Mouse (Mus musculus) embryonic facial prominence, embryonic 10.5 days (tissue): ENCODE data around the gene Ufc1. TPM values are rescaled to one million over a fixed set of nuclear protein-coding genes. Genes with fewer than 3 reads are reported as not detected.
"Not testable (repeated sequence)": the region's sequence is repeated elsewhere in the genome, so short reads cannot be mapped to it uniquely, and the experiment has no call there.

ENCODE experiments used
- DNase-seq: peaks from one replicate; pipeline ENCODE4 v3.0.0-alpha.2; 2017; ENCODE audit warnings: low spot score
- H3K27ac ChIP-seq: fragments of 300-500 bp; sonication (generic); replicated peaks from 2 replicates; pipeline ENCODE4 v1.5.1; 2016; ENCODE audit warnings: mild to moderate bottlenecking
- H3K27me3 ChIP-seq: fragments of 300-500 bp; sonication (generic); replicated peaks from 2 replicates; pipeline ENCODE4 v1.6.1; 2016; ENCODE audit warnings: low read depth, mild to moderate bottlenecking; ENCODE audit not compliant: poor library complexity, severe bottlenecking
- H3K36me3 ChIP-seq: fragments of 300-500 bp; sonication (generic); replicated peaks from 2 replicates; pipeline ENCODE4 v1.6.1; 2016; ENCODE audit warnings: mild to moderate bottlenecking, moderate library complexity
- H3K4me1 ChIP-seq: fragments of 300-500 bp; sonication (generic); 2 replicates; pipeline ENCODE4 v1.6.1; 2016
- H3K4me3 ChIP-seq: fragments of 300-500 bp; sonication (generic); 2 replicates; pipeline ENCODE4 v1.5.1; 2016; ENCODE audit warnings: mild to moderate bottlenecking, moderate library complexity
- H3K9me3 ChIP-seq: fragments of 300-500 bp; sonication (generic); 2 replicates; pipeline ENCODE4 v1.6.1; 2016; ENCODE audit warnings: mild to moderate bottlenecking
- WGBS: fragments of 180-500 bp; shearing (Covaris S2); methylation state at CpG from one replicate; pipeline ENCODE4 v1.1.7; 2016; 5-methylcytosine and 5-hydroxymethylcytosine counted together
- polyA plus RNA-seq: library from polyadenylated mRNA; unstranded; fragments of >200 nt; fragmentation: Nextera tagmentation; extraction: Ambion mirVana; gene quantifications from 2 replicates; pipeline ENCODE4 v1.2.1, GENCODE M21; 2016

Gene Ufc1
- polyA plus RNA-seq = 100 and 105 TPM in 2 replicates

- Histone ChIP-seq H3K27me3 (peaks cover 33% of the 10 kb centered on the region), H3K4me3 (peak within 1 kb of the TSS; percentile 71), H3K9me3 (no peaks in the 10 kb centered on the region), H3K27ac (peak within 1 kb of the TSS; percentile 98), H3K36me3 (peaks cover 19% of the 10 kb centered on the region), H3K4me1 (peaks cover 11% of the 10 kb centered on the region)
- WGBS = under 1% methylated on average over 42 of the region's 42 CpGs
- peak; percentile 83 for DNase-seq
These were observed at the start of gene Ufc1 for GRCm38 (mm10) chr1:171294298-171295062. Gene Ufc1 (minus strand): TSS chr1:171295024.

GRCm38 (mm10) chr1:171343922-171344677 is 49.3 kb upstream of the Ufc1 start:
- peaks cover 65% of the 10 kb centered on the region for H3K36me3 ChIP-seq
- peaks cover 5% of the 10 kb centered on the region; the same call in 1 of the 2 replicates for H3K9me3 ChIP-seq
- H3K27ac ChIP-seq = no peak overlapping the region
- peaks cover 29% of the 10 kb centered on the region for H3K4me1 ChIP-seq
- DNase-seq = peak; percentile 31
- peak overlapping the region; percentile 99; the same call in 1 of the 2 replicates for H3K4me3 ChIP-seq
- WGBS = 89% methylated on average over 9 of the region's 9 CpGs
- no peaks in the 10 kb centered on the region for H3K27me3 ChIP-seq

GRCm38 (mm10) chr1:171342262-171343207 is 47.7 kb upstream of the Ufc1 start:
- Histone ChIP-seq H3K4me1 (peaks cover 25% of the 10 kb centered on the region), H3K4me3 (no peak overlapping the region), H3K27ac (no peak overlapping the region), H3K36me3 (peaks cover 70% of the 10 kb centered on the region), H3K9me3 (peaks cover 5% of the 10 kb centered on the region; the same call in 1 of the 2 replicates), H3K27me3 (no peaks in the 10 kb centered on the region)
- WGBS = 94% methylated on average over 16 of the region's 16 CpGs
- DNase-seq = no peak

- Histone ChIP-seq H3K27ac (peak overlapping the region; percentile 100), H3K36me3 (peaks cover 22% of the 10 kb centered on the region; the same call in 1 of the 2 replicates), H3K4me1 (peaks cover 34% of the 10 kb centered on the region), H3K4me3 (peak overlapping the region; percentile 84), H3K27me3 (no peaks in the 10 kb centered on the region), H3K9me3 (no peaks in the 10 kb centered on the region)
- no peak for DNase-seq
- WGBS = 1% methylated on average over 4 of the region's 4 CpGs
These were observed 35.4 kb upstream of the Ufc1 start for GRCm38 (mm10) chr1:171330216-171330560.

- DNase-seq = peak; percentile 96
- Histone ChIP-seq H3K9me3 (no peaks in the 10 kb centered on the region), H3K27me3 (no peaks in the 10 kb centered on the region), H3K4me3 (peak overlapping the region; percentile 84), H3K27ac (peak overlapping the region; percentile 100), H3K36me3 (peaks cover 26% of the 10 kb centered on the region; the same call in 1 of the 2 replicates), H3K4me1 (peaks cover 34% of the 10 kb centered on the region)
- WGBS = 1% methylated on average over 61 of the region's 61 CpGs
These were observed 34.8 kb upstream of the Ufc1 start for GRCm38 (mm10) chr1:171329433-171330215.

GRCm38 (mm10) chr1:171328839-171329432 is 34.1 kb upstream of the Ufc1 start, which contains the start of gene Dedd:
Gene Dedd (plus strand): TSS chr1:171329145.
- under 1% methylated on average over 48 of the region's 48 CpGs for WGBS
- Histone ChIP-seq H3K4me3 (peak within 1 kb of the TSS; percentile 84), H3K36me3 (peaks cover 20% of the 10 kb centered on the region; the same call in 1 of the 2 replicates), H3K27me3 (no peaks in the 10 kb centered on the region), H3K27ac (peak within 1 kb of the TSS; percentile 100), H3K4me1 (peaks cover 34% of the 10 kb centered on the region), H3K9me3 (no peaks in the 10 kb centered on the region)
- peak; percentile 93 for DNase-seq

- 45% methylated on average over 9 of the region's 9 CpGs for WGBS
- no peak for DNase-seq
- Histone ChIP-seq H3K27me3 (no peaks in the 10 kb centered on the region), H3K4me1 (peaks cover 34% of the 10 kb centered on the region), H3K4me3 (peak overlapping the region; percentile 84), H3K9me3 (no peaks in the 10 kb centered on the region), H3K27ac (peak overlapping the region; percentile 100), H3K36me3 (peaks cover 16% of the 10 kb centered on the region; the same call in 1 of the 2 replicates)
These were observed 33.4 kb upstream of the Ufc1 start for GRCm38 (mm10) chr1:171328244-171328643.

- H3K27me3 ChIP-seq, H3K4me3 ChIP-seq, DNase-seq, H3K9me3 ChIP-seq, H3K27ac ChIP-seq: not testable (repeated sequence)
- 82% methylated on average over 4 of the region's 4 CpGs for WGBS
- H3K4me1 ChIP-seq = peaks cover 33% of the 10 kb centered on the region
- H3K36me3 ChIP-seq = peaks cover 11% of the 10 kb centered on the region; the same call in 1 of the 2 replicates
These were observed 31.8 kb upstream of the Ufc1 start for GRCm38 (mm10) chr1:171326588-171326987.

GRCm38 (mm10) chr1:171325571-171325970 is 30.7 kb upstream of the Ufc1 start:
- H3K27me3 ChIP-seq = no peaks in the 10 kb centered on the region
- H3K27ac ChIP-seq = no peak overlapping the region
- WGBS = 81% methylated on average over 2 of the region's 2 CpGs
- H3K9me3 ChIP-seq = no peaks in the 10 kb centered on the region
- peaks cover 11% of the 10 kb centered on the region; the same call in 1 of the 2 replicates for H3K36me3 ChIP-seq
- H3K4me3 ChIP-seq = no peak overlapping the region
- DNase-seq = no peak
- H3K4me1 ChIP-seq = peaks cover 23% of the 10 kb centered on the region

- H3K9me3 ChIP-seq = no peaks in the 10 kb centered on the region
- peaks cover 9% of the 10 kb centered on the region; the same call in 1 of the 2 replicates for H3K4me1 ChIP-seq
- H3K27ac ChIP-seq = no peak overlapping the region
- H3K27me3 ChIP-seq = no peaks in the 10 kb centered on the region
- H3K36me3 ChIP-seq = peaks cover 11% of the 10 kb centered on the region; the same call in 1 of the 2 replicates
- DNase-seq = no peak
- 84% methylated on average over 1 of the region's 1 CpGs for WGBS
- H3K4me3 ChIP-seq = no peak overlapping the region
These were observed 27.2 kb upstream of the Ufc1 start for GRCm38 (mm10) chr1:171322012-171322411.

GRCm38 (mm10) chr1:171321415-171321814 is 26.6 kb upstream of the Ufc1 start:
- Histone ChIP-seq H3K36me3 (peaks cover 11% of the 10 kb centered on the region; the same call in 1 of the 2 replicates), H3K9me3 (no peaks in the 10 kb centered on the region), H3K27me3 (no peaks in the 10 kb centered on the region), H3K27ac (no peak overlapping the region), H3K4me3 (no peak overlapping the region), H3K4me1 (peaks cover 9% of the 10 kb centered on the region; the same call in 1 of the 2 replicates)
- DNase-seq = no peak
